Mouse (Mus musculus): ENCODE results near the gene Irs3. TPM values are rescaled to one million over a fixed set of nuclear protein-coding genes. Genes with fewer than 3 reads are reported as not detected.
A peak's percentile ranks its signal among the peaks of the same experiment; 100 is the strongest.

The Irs3 gene
- polyA plus RNA-seq, 1 experiment from 2014 or later, result 0.22 TPM

GRCm38 (mm10) chr5:137639472-137639871 is 6.0 kb downstream of the Irs3 start:
- H3K4me3 ChIP-seq (ENCODE audit: low read depth, low read length), result no peak overlapping the region
- no peaks in the 10 kb centered on the region for H3K9me3 ChIP-seq (ENCODE audit: control insufficient read depth, low read length)
- DNase-seq (ENCODE audit: low spot score), result no peak
- H3K4me1 ChIP-seq (replicated peaks; ENCODE audit: control insufficient read depth, insufficient read depth, low read length), result no peaks in the 10 kb centered on the region
- ATAC-seq (ENCODE audit: low FRiP score), result no peak
- H3K27ac ChIP-seq (ENCODE audit: low read depth, low read length), result no peak overlapping the region
- no peak overlapping the region for H3K4me2 ChIP-seq (replicated peaks; ENCODE audit: low read depth, low read length)
- no peak overlapping the region for H3K9ac ChIP-seq (ENCODE audit: low read depth, low read length)
- 85% methylated on average over 7 of the region's 7 CpGs for WGBS
- peaks cover 10% of the 10 kb centered on the region for H3K27me3 ChIP-seq (ENCODE audit: control insufficient read depth, insufficient read depth, low read length)
- peaks cover 21% of the 10 kb centered on the region for H3K36me3 ChIP-seq (ENCODE audit: control insufficient read depth, insufficient read depth, low read length)

GRCm38 (mm10) chr5:137633397-137634084 is 12.0 kb downstream of the Irs3 start:
- peaks cover 14% of the 10 kb centered on the region for H3K4me1 ChIP-seq (replicated peaks; ENCODE audit: control insufficient read depth, insufficient read depth, low read length)
- no peaks in the 10 kb centered on the region for H3K9me3 ChIP-seq (ENCODE audit: control insufficient read depth, low read length)
- 83% methylated on average over 12 of the region's 12 CpGs for WGBS
- peaks cover 5% of the 10 kb centered on the region for H3K36me3 ChIP-seq (ENCODE audit: control insufficient read depth, insufficient read depth, low read length)
- ATAC-seq (ENCODE audit: low FRiP score) (no peak), DNase-seq (ENCODE audit: low spot score) (no peak)
- no peak overlapping the region for H3K9ac ChIP-seq (ENCODE audit: low read depth, low read length)
- H3K27me3 ChIP-seq (ENCODE audit: control insufficient read depth, insufficient read depth, low read length), result no peaks in the 10 kb centered on the region
- no peak overlapping the region for H3K4me3 ChIP-seq (ENCODE audit: low read depth, low read length)
- no peak overlapping the region for H3K27ac ChIP-seq (ENCODE audit: low read depth, low read length)
- no peak overlapping the region for H3K4me2 ChIP-seq (replicated peaks; ENCODE audit: low read depth, low read length)

GRCm38 (mm10) chr5:137631591-137631990 is 13.9 kb downstream of the Irs3 start:
- Histone ChIP-seq H3K4me2 (replicated peaks; ENCODE audit: low read depth, low read length) (peak overlapping the region; percentile 80; the same call in 1 of the 2 replicates), H3K27me3 (ENCODE audit: control insufficient read depth, insufficient read depth, low read length) (no peaks in the 10 kb centered on the region), H3K9ac (ENCODE audit: low read depth, low read length) (no peak overlapping the region; the same call in 1 of the 2 replicates), H3K4me3 (ENCODE audit: low read depth, low read length) (no peak overlapping the region), H3K27ac (ENCODE audit: low read depth, low read length) (peak overlapping the region; percentile 60; the same call in 1 of the 2 replicates), H3K36me3 (ENCODE audit: control insufficient read depth, insufficient read depth, low read length) (peaks cover 2% of the 10 kb centered on the region), H3K9me3 (ENCODE audit: control insufficient read depth, low read length) (no peaks in the 10 kb centered on the region), H3K4me1 (replicated peaks; ENCODE audit: control insufficient read depth, insufficient read depth, low read length) (peaks cover 16% of the 10 kb centered on the region)
- DNase-seq (ENCODE audit: low spot score), result no peak
- WGBS, result 67% methylated on average over 4 of the region's 4 CpGs
- ATAC-seq (ENCODE audit: low FRiP score), result no peak

GRCm38 (mm10) chr5:137631171-137631570 is 14.3 kb downstream of the Irs3 start:
- Histone ChIP-seq H3K4me1 (replicated peaks; ENCODE audit: control insufficient read depth, insufficient read depth, low read length) (peaks cover 16% of the 10 kb centered on the region), H3K36me3 (ENCODE audit: control insufficient read depth, insufficient read depth, low read length) (peaks cover 2% of the 10 kb centered on the region; the same call in 1 of the 2 replicates), H3K27ac (ENCODE audit: low read depth, low read length) (peak overlapping the region; percentile 60), H3K4me3 (ENCODE audit: low read depth, low read length) (peak overlapping the region; percentile 13; the same call in 1 of the 2 replicates), H3K9ac (ENCODE audit: low read depth, low read length) (peak overlapping the region; percentile 31; the same call in 1 of the 2 replicates), H3K4me2 (replicated peaks; ENCODE audit: low read depth, low read length) (peak overlapping the region; percentile 80), H3K27me3 (ENCODE audit: control insufficient read depth, insufficient read depth, low read length) (no peaks in the 10 kb centered on the region), H3K9me3 (ENCODE audit: control insufficient read depth, low read length) (no peaks in the 10 kb centered on the region)
- ATAC-seq (ENCODE audit: low FRiP score) (no peak), DNase-seq (ENCODE audit: low spot score) (no peak)
- WGBS, result 60% methylated on average over 9 of the region's 9 CpGs

- Histone ChIP-seq H3K4me3 (ENCODE audit: low read depth, low read length) (peak overlapping the region; percentile 85; the same call in 1 of the 2 replicates), H3K27ac (ENCODE audit: low read depth, low read length) (peak overlapping the region; percentile 60), H3K9ac (ENCODE audit: low read depth, low read length) (peak overlapping the region; percentile 38; the same call in 1 of the 2 replicates), H3K4me2 (replicated peaks; ENCODE audit: low read depth, low read length) (peak overlapping the region; percentile 80), H3K27me3 (ENCODE audit: control insufficient read depth, insufficient read depth, low read length) (no peaks in the 10 kb centered on the region), H3K9me3 (ENCODE audit: control insufficient read depth, low read length) (no peaks in the 10 kb centered on the region), H3K36me3 (ENCODE audit: control insufficient read depth, insufficient read depth, low read length) (peaks cover 2% of the 10 kb centered on the region; the same call in 1 of the 2 replicates), H3K4me1 (replicated peaks; ENCODE audit: control insufficient read depth, insufficient read depth, low read length) (peaks cover 16% of the 10 kb centered on the region)
- no peak for ATAC-seq (ENCODE audit: low FRiP score)
- DNase-seq (ENCODE audit: low spot score), result no peak
- 37% methylated on average over 3 of the region's 3 CpGs for WGBS
Measured at GRCm38 (mm10) chr5:137630602-137631001, 14.9 kb downstream of the Irs3 start.

GRCm38 (mm10) chr5:137629906-137630545 is 15.5 kb downstream of the Irs3 start:
- DNase-seq (ENCODE audit: low spot score), result no peak
- no peaks in the 10 kb centered on the region for H3K9me3 ChIP-seq (ENCODE audit: control insufficient read depth, low read length)
- peaks cover 16% of the 10 kb centered on the region for H3K4me1 ChIP-seq (replicated peaks; ENCODE audit: control insufficient read depth, insufficient read depth, low read length)
- no peaks in the 10 kb centered on the region for H3K36me3 ChIP-seq (ENCODE audit: control insufficient read depth, insufficient read depth, low read length)
- ATAC-seq (ENCODE audit: low FRiP score), result no peak
- 25% methylated on average over 6 of the region's 6 CpGs for WGBS
- H3K27me3 ChIP-seq (ENCODE audit: control insufficient read depth, insufficient read depth, low read length), result no peaks in the 10 kb centered on the region
- H3K9ac ChIP-seq (ENCODE audit: low read depth, low read length), result peak overlapping the region; percentile 80; the same call in 1 of the 2 replicates
- peak overlapping the region; percentile 85 for H3K4me3 ChIP-seq (ENCODE audit: low read depth, low read length)
- H3K4me2 ChIP-seq (replicated peaks; ENCODE audit: low read depth, low read length), result peak overlapping the region; percentile 80
- peak overlapping the region; percentile 60; the same call in 1 of the 2 replicates for H3K27ac ChIP-seq (ENCODE audit: low read depth, low read length)

GRCm38 (mm10) chr5:137629306-137629721 is 16.2 kb downstream of the Irs3 start:
- no peaks in the 10 kb centered on the region for H3K9me3 ChIP-seq (ENCODE audit: control insufficient read depth, low read length)
- peak overlapping the region; percentile 80 for H3K9ac ChIP-seq (ENCODE audit: low read depth, low read length)
- 0% methylated on average over 22 of the region's 23 CpGs for WGBS
- peaks cover 16% of the 10 kb centered on the region for H3K4me1 ChIP-seq (replicated peaks; ENCODE audit: control insufficient read depth, insufficient read depth, low read length)
- peak; percentile 76 for DNase-seq (ENCODE audit: low spot score)
- H3K4me2 ChIP-seq (replicated peaks; ENCODE audit: low read depth, low read length), result peak overlapping the region; percentile 80
- peak overlapping the region; percentile 93 for H3K27ac ChIP-seq (ENCODE audit: low read depth, low read length)
- H3K4me3 ChIP-seq (ENCODE audit: low read depth, low read length), result peak overlapping the region; percentile 85
- peak; percentile 61 for ATAC-seq (ENCODE audit: low FRiP score)
- H3K27me3 ChIP-seq (ENCODE audit: control insufficient read depth, insufficient read depth, low read length), result no peaks in the 10 kb centered on the region
- H3K36me3 ChIP-seq (ENCODE audit: control insufficient read depth, insufficient read depth, low read length), result no peaks in the 10 kb centered on the region

- under 1% methylated on average over 44 of the region's 46 CpGs for WGBS
- Histone ChIP-seq H3K9ac (ENCODE audit: low read depth, low read length) (peak within 1 kb of the TSS; percentile 80), H3K27ac (ENCODE audit: low read depth, low read length) (peak within 1 kb of the TSS; percentile 93), H3K4me2 (replicated peaks; ENCODE audit: low read depth, low read length) (peak within 1 kb of the TSS; percentile 80), H3K9me3 (ENCODE audit: control insufficient read depth, low read length) (no peaks in the 10 kb centered on the region), H3K4me3 (ENCODE audit: low read depth, low read length) (peak within 1 kb of the TSS; percentile 85), H3K36me3 (ENCODE audit: control insufficient read depth, insufficient read depth, low read length) (no peaks in the 10 kb centered on the region), H3K4me1 (replicated peaks; ENCODE audit: control insufficient read depth, insufficient read depth, low read length) (peaks cover 16% of the 10 kb centered on the region), H3K27me3 (ENCODE audit: control insufficient read depth, insufficient read depth, low read length) (no peaks in the 10 kb centered on the region)
- ATAC-seq (ENCODE audit: low FRiP score) (peak; percentile 98), DNase-seq (ENCODE audit: low spot score) (peak; percentile 99)
Measured at GRCm38 (mm10) chr5:137628498-137629305, 16.8 kb downstream of the Irs3 start, which contains the start of the genes Fbxo24, Lrch4 and Gm20605. Gene Fbxo24, minus strand, starts transcription at chr5:137629002. Gene Lrch4, plus strand, starts transcription at chr5:137629121. Gene Gm20605, plus strand, starts transcription at chr5:137629175.

Measured in hindbrain, embryonic 11.5 days (tissue).